Mouse (Mus musculus): ENCODE results near the gene Lrrc39. TPM values are rescaled to one million over a fixed set of nuclear protein-coding genes. Genes with fewer than 3 reads are reported as not detected.

Gene Lrrc39
- polyA plus RNA-seq, 1 experiment from 2014 or later, result 2.6 TPM

- H3K27ac ChIP-seq (replicated peaks), result peak within 1 kb of the TSS; percentile 86
- peak within 1 kb of the TSS; percentile 86 for H3K4me2 ChIP-seq (replicated peaks; ENCODE audit: low read depth)
- under 1% methylated on average over 65 of the region's 65 CpGs for WGBS
- H3K9me3 ChIP-seq (ENCODE audit: control insufficient read depth, low read length), result no peaks in the 10 kb centered on the region
- DNase-seq (ENCODE audit: low spot score) (peak; percentile 99), ATAC-seq (ENCODE audit: low FRiP score, low TSS enrichment) (peak; percentile 97)
- H3K9ac ChIP-seq (ENCODE audit: low read length), result peak within 1 kb of the TSS; percentile 84
- H3K4me3 ChIP-seq (ENCODE audit: low read depth, low read length), result peak within 1 kb of the TSS; percentile 88
- peaks cover 6% of the 10 kb centered on the region for H3K36me3 ChIP-seq (ENCODE audit: control insufficient read depth, insufficient read depth, low read length)
- H3K27me3 ChIP-seq (ENCODE audit: control insufficient read depth, insufficient read depth, low read length), result no peaks in the 10 kb centered on the region
- H3K4me1 ChIP-seq (replicated peaks; ENCODE audit: control insufficient read depth, insufficient read depth), result no peaks in the 10 kb centered on the region
- TF ChIP-seq CTCF (IDR thresholded peaks at IDR 0.05; ENCODE audit: low read depth) (no peak), EP300 (optimal IDR thresholded peaks at IDR 0.05) (peak; percentile 86)
Measured at GRCm38 (mm10) chr3:116594728-116595602, 32.2 kb downstream of the Lrrc39 start, which contains the start of gene Sass6. Gene Sass6, plus strand, starts transcription at chr3:116594982.

GRCm38 (mm10) chr3:116595603-116595991 lies 32.8 kb downstream of the Lrrc39 start:
- Histone ChIP-seq H3K4me1 (replicated peaks; ENCODE audit: control insufficient read depth, insufficient read depth) (no peaks in the 10 kb centered on the region), H3K9me3 (ENCODE audit: control insufficient read depth, low read length) (no peaks in the 10 kb centered on the region), H3K27me3 (ENCODE audit: control insufficient read depth, insufficient read depth, low read length) (no peaks in the 10 kb centered on the region), H3K4me2 (replicated peaks; ENCODE audit: low read depth) (peak overlapping the region; percentile 86), H3K27ac (replicated peaks) (no peak overlapping the region), H3K4me3 (ENCODE audit: low read depth, low read length) (peak overlapping the region; percentile 88), H3K9ac (ENCODE audit: low read length) (peak overlapping the region; percentile 70), H3K36me3 (ENCODE audit: control insufficient read depth, insufficient read depth, low read length) (peaks cover 2% of the 10 kb centered on the region)
- DNase-seq (ENCODE audit: low spot score), result no peak
- 4% methylated on average over 10 of the region's 10 CpGs for WGBS
- no peak for ATAC-seq (ENCODE audit: low FRiP score, low TSS enrichment)
- TF ChIP-seq CTCF (IDR thresholded peaks at IDR 0.05; ENCODE audit: low read depth), result no peak
- TF ChIP-seq EP300 (optimal IDR thresholded peaks at IDR 0.05), result no peak

GRCm38 (mm10) chr3:116599705-116600104 lies 36.9 kb downstream of the Lrrc39 start:
- Histone ChIP-seq H3K27ac (replicated peaks) (no peak overlapping the region), H3K27me3 (ENCODE audit: control insufficient read depth, insufficient read depth, low read length) (no peaks in the 10 kb centered on the region), H3K36me3 (ENCODE audit: control insufficient read depth, insufficient read depth, low read length) (no peaks in the 10 kb centered on the region), H3K4me2 (replicated peaks; ENCODE audit: low read depth) (no peak overlapping the region), H3K4me3 (ENCODE audit: low read depth, low read length) (no peak overlapping the region), H3K9me3 (ENCODE audit: control insufficient read depth, low read length) (no peaks in the 10 kb centered on the region), H3K9ac (ENCODE audit: low read length) (no peak overlapping the region), H3K4me1 (replicated peaks; ENCODE audit: control insufficient read depth, insufficient read depth) (no peaks in the 10 kb centered on the region)
- TF ChIP-seq CTCF (IDR thresholded peaks at IDR 0.05; ENCODE audit: low read depth) (no peak), EP300 (optimal IDR thresholded peaks at IDR 0.05) (no peak)
- DNase-seq (ENCODE audit: low spot score), result no peak
- WGBS, result 64% methylated on average over 2 of the region's 2 CpGs
- peak; percentile 73 for ATAC-seq (ENCODE audit: low FRiP score, low TSS enrichment)

- Histone ChIP-seq H3K4me2 (replicated peaks; ENCODE audit: low read depth) (no peak overlapping the region), H3K4me3 (ENCODE audit: low read depth, low read length) (no peak overlapping the region), H3K27me3 (ENCODE audit: control insufficient read depth, insufficient read depth, low read length) (no peaks in the 10 kb centered on the region), H3K4me1 (replicated peaks; ENCODE audit: control insufficient read depth, insufficient read depth) (no peaks in the 10 kb centered on the region), H3K27ac (replicated peaks) (no peak overlapping the region), H3K36me3 (ENCODE audit: control insufficient read depth, insufficient read depth, low read length) (no peaks in the 10 kb centered on the region), H3K9me3 (ENCODE audit: control insufficient read depth, low read length) (no peaks in the 10 kb centered on the region), H3K9ac (ENCODE audit: low read length) (no peak overlapping the region)
- DNase-seq (ENCODE audit: low spot score) (no peak), ATAC-seq (ENCODE audit: low FRiP score, low TSS enrichment) (no peak)
- TF ChIP-seq EP300 (optimal IDR thresholded peaks at IDR 0.05) (no peak), CTCF (IDR thresholded peaks at IDR 0.05; ENCODE audit: low read depth) (no peak)
- WGBS, result 88% methylated on average over 5 of the region's 5 CpGs
Measured at GRCm38 (mm10) chr3:116601005-116601404, 38.2 kb downstream of the Lrrc39 start.

GRCm38 (mm10) chr3:116601781-116602180 lies 39.0 kb downstream of the Lrrc39 start:
- Histone ChIP-seq H3K9ac (ENCODE audit: low read length) (no peak overlapping the region), H3K9me3 (ENCODE audit: control insufficient read depth, low read length) (no peaks in the 10 kb centered on the region), H3K4me1 (replicated peaks; ENCODE audit: control insufficient read depth, insufficient read depth) (no peaks in the 10 kb centered on the region), H3K36me3 (ENCODE audit: control insufficient read depth, insufficient read depth, low read length) (no peaks in the 10 kb centered on the region), H3K4me3 (ENCODE audit: low read depth, low read length) (no peak overlapping the region), H3K27ac (replicated peaks) (no peak overlapping the region), H3K4me2 (replicated peaks; ENCODE audit: low read depth) (no peak overlapping the region), H3K27me3 (ENCODE audit: control insufficient read depth, insufficient read depth, low read length) (no peaks in the 10 kb centered on the region)
- DNase-seq (ENCODE audit: low spot score), result no peak
- no peak for TF ChIP-seq EP300 (optimal IDR thresholded peaks at IDR 0.05)
- TF ChIP-seq CTCF (IDR thresholded peaks at IDR 0.05; ENCODE audit: low read depth), result no peak
- 97% methylated on average over 5 of the region's 5 CpGs for WGBS
- no peak for ATAC-seq (ENCODE audit: low FRiP score, low TSS enrichment)

GRCm38 (mm10) chr3:116604570-116604969 lies 41.8 kb downstream of the Lrrc39 start:
- no peak for TF ChIP-seq CTCF (IDR thresholded peaks at IDR 0.05; ENCODE audit: low read depth)
- no peak for TF ChIP-seq EP300 (optimal IDR thresholded peaks at IDR 0.05)
- DNase-seq (ENCODE audit: low spot score), result no peak
- no peak for ATAC-seq (ENCODE audit: low FRiP score, low TSS enrichment)
- 79% methylated on average over 9 of the region's 9 CpGs for WGBS
- 0 out of 2 replicates have a peak, but pooled peaks cover 2% of the 10 kb centered on the region for H3K36me3 ChIP-seq (ENCODE audit: control insufficient read depth, insufficient read depth, low read length)
- H3K4me1 ChIP-seq (replicated peaks; ENCODE audit: control insufficient read depth, insufficient read depth), result no peaks in the 10 kb centered on the region
- H3K9me3 ChIP-seq (ENCODE audit: control insufficient read depth, low read length), result no peaks in the 10 kb centered on the region
- no peak overlapping the region for H3K27ac ChIP-seq (replicated peaks)
- no peak overlapping the region for H3K9ac ChIP-seq (ENCODE audit: low read length)
- no peak overlapping the region for H3K4me3 ChIP-seq (ENCODE audit: low read depth, low read length)
- H3K27me3 ChIP-seq (ENCODE audit: control insufficient read depth, insufficient read depth, low read length), result no peaks in the 10 kb centered on the region
- no peak overlapping the region for H3K4me2 ChIP-seq (replicated peaks; ENCODE audit: low read depth)
